In the genomic region with DNA sequence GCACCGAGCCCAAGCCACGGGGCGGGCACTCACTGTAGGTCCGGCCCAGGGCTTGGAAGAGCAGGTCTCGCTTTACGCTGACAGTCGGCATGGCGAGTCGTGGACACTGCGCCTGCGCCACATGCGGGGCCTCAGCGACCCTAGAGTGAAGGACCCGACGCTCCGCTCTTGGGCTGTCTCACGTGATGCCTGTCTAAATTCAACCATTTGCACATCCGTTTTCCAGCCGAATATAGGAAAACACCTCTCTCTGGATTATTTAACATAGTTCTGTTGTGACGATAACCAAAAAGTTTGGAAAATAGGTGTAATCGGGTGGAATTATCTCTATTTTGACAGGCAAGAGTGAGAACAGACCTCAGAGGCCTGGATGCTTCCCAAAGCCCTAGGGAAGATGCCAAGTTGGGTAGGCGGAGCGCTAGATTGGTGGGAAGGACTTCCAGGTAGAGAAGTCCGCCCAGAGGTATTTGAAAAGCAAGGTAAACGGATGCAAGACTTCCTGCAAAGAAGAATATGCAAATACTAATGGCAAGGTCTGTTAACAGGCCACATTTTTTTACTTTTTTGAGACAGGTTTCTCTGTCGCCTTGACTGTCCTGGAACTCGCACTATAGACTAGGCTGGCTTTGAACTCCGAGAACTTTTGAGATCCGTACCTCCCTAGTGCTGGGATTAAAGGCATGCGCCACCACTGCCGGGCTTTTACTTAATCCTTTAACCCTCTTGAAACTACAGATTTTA, we compare ENCODE assay signal across 7 mouse cellular contexts. TPM values are rescaled to one million over a fixed set of nuclear protein-coding genes. Genes with fewer than 3 reads are reported as not detected.
A peak's percentile ranks its signal among the peaks of the same experiment; 100 is the strongest.
DNase-seq lines count a peak whose midpoint lies in the region; ATAC-seq lines count a peak whose summit lies in the region.

TSS of gene Farsb (minus strand) at position 146 of the 741 bp plus-strand sequence.

- no peaks in the 10 kb centered on the region for H3K36me3 ChIP-seq in intestine, embryonic 16.5 days (ENCODE audit: control insufficient read depth, insufficient read depth, low read length)
- H3K36me3 ChIP-seq in midbrain, embryonic 11.5 days (ENCODE audit: control insufficient read depth, insufficient read depth, low read length) = no peaks in the 10 kb centered on the region

- no peaks in the 10 kb centered on the region for H3K9me3 ChIP-seq in intestine, embryonic 16.5 days (ENCODE audit: control insufficient read depth, low read length)
- H3K9me3 ChIP-seq in midbrain, embryonic 11.5 days (ENCODE audit: control insufficient read depth, low read length) = no peaks in the 10 kb centered on the region

- intact Hi-C loops in left cerebral cortex, postnatal 36 days (cut with DNase I) = no loop called here

- DNase-seq in adrenal gland, adult 8-10 months = peak; percentile 84
- DNase-seq in embryo, embryonic 9.5 days (ENCODE audit: extremely low spot score) = peak; percentile 94
- peak; percentile 89 to 91 for DNase-seq in gastrocnemius, postnatal 4 days (ENCODE audit: low spot score in 2 of 2)
- DNase-seq in left cerebral cortex, postnatal 36 days (ENCODE audit: low spot score in 2 of 2) = peak; percentile 88 to 90
- DNase-seq in midbrain, embryonic 11.5 days (ENCODE audit: low spot score, missing footprints) = peak; percentile 99
- DNase-seq in skeletal muscle tissue, adult 2 months (ENCODE audit: low read depth, low spot score) = peak; percentile 94

- peak within 1 kb of the TSS; percentile 69 for H3K4me2 ChIP-seq in intestine, embryonic 16.5 days (ENCODE audit: low read depth, low read length)
- peak within 1 kb of the TSS; percentile 82 for H3K4me2 ChIP-seq in midbrain, embryonic 11.5 days

- H3K27me3 ChIP-seq in intestine, embryonic 16.5 days (replicated peaks; ENCODE audit: control insufficient read depth, insufficient read depth, low read length) = no peaks in the 10 kb centered on the region
- no peaks in the 10 kb centered on the region for H3K27me3 ChIP-seq in midbrain, embryonic 11.5 days (ENCODE audit: control insufficient read depth, insufficient read depth, low read length)

- under 1% methylated on average over 31 of the region's 31 CpGs for WGBS in intestine, embryonic 16.5 days
- under 1% methylated on average over 31 of the region's 31 CpGs for WGBS in midbrain, embryonic 11.5 days

- H3K27ac ChIP-seq in intestine, embryonic 16.5 days (ENCODE audit: low read length) = peak within 1 kb of the TSS; percentile 81
- H3K27ac ChIP-seq in midbrain, embryonic 11.5 days (ENCODE audit: low read depth, low read length) = no peak within 1 kb of the TSS

- peak within 1 kb of the TSS; percentile 96 for H3K4me3 ChIP-seq in intestine, embryonic 16.5 days (ENCODE audit: low read length)
- peak within 1 kb of the TSS; percentile 81 for H3K4me3 ChIP-seq in midbrain, embryonic 11.5 days (ENCODE audit: low read depth, low read length)

- peak; percentile 97 for ATAC-seq in intestine, embryonic 16.5 days
- peak; percentile 98 for ATAC-seq in midbrain, embryonic 11.5 days (ENCODE audit: low FRiP score)

- H3K9ac ChIP-seq in intestine, embryonic 16.5 days (ENCODE audit: low read depth, low read length) = peak within 1 kb of the TSS; percentile 93
- peak within 1 kb of the TSS; percentile 78 for H3K9ac ChIP-seq in midbrain, embryonic 11.5 days (ENCODE audit: low read length)

- peaks cover 21% of the 10 kb centered on the region for H3K4me1 ChIP-seq in intestine, embryonic 16.5 days (ENCODE audit: control insufficient read depth, insufficient read depth, low read length)
- H3K4me1 ChIP-seq in midbrain, embryonic 11.5 days (ENCODE audit: control insufficient read depth, insufficient read depth, low read length) = peaks cover 10% of the 10 kb centered on the region; the same call in 1 of the 2 replicates

RNA-seq across cellular contexts. Expression of gene Farsb, which starts in this region (rescaled TPM):
- total RNA-seq in adrenal gland, adult 8-10 months (2022) = 10 to 100 TPM; 56.5 to 81.0 (median 69.4) TPM
- 10 to 100 TPM; 44.8 to 45.6 TPM for total RNA-seq in gastrocnemius, postnatal 4 days (2021)
- 172 and 182 TPM in 2 replicates for polyA plus RNA-seq in intestine, embryonic 16.5 days (2015; fragmentation: Nextera tagmentation; extraction: Ambion mirVana)
- total RNA-seq in left cerebral cortex, postnatal 36 days (2021) = 10 to 100 TPM; 56.3 to 63.0 TPM
- polyA plus RNA-seq in midbrain, embryonic 11.5 days (2014; fragmentation: Nextera tagmentation; extraction: Ambion mirVana) = 154 and 164 TPM in 2 replicates
